Mouse (Mus musculus) cerebellum, postnatal 36 days (tissue): ENCODE results near the gene Sipa1l2.
"Not testable (repeated sequence)": the region's sequence is repeated elsewhere in the genome, so short reads cannot be mapped to it uniquely, and the experiment has no call there.

Experiments used
- DNase-seq, 2 experiments: peaks; one replicate each; pipeline ENCODE4 v3.0.0; 2021 to 2022; ENCODE audit warnings: mixed read lengths in 2 of 2

Sipa1l2 gene

GRCm38 (mm10) chr8:125533709-125534108 is 35.9 kb downstream of the Sipa1l2 start:
- DNase-seq: no peak

GRCm38 (mm10) chr8:125532953-125533352 is 36.7 kb downstream of the Sipa1l2 start:
- DNase-seq: no peak

GRCm38 (mm10) chr8:125532177-125532576 is 37.4 kb downstream of the Sipa1l2 start:
- no peak for DNase-seq

- no peak for DNase-seq
These were observed 38.0 kb downstream of the Sipa1l2 start for GRCm38 (mm10) chr8:125531640-125532039.

- no peak for DNase-seq
These were observed 38.5 kb downstream of the Sipa1l2 start for GRCm38 (mm10) chr8:125531088-125531438.

DNA sequence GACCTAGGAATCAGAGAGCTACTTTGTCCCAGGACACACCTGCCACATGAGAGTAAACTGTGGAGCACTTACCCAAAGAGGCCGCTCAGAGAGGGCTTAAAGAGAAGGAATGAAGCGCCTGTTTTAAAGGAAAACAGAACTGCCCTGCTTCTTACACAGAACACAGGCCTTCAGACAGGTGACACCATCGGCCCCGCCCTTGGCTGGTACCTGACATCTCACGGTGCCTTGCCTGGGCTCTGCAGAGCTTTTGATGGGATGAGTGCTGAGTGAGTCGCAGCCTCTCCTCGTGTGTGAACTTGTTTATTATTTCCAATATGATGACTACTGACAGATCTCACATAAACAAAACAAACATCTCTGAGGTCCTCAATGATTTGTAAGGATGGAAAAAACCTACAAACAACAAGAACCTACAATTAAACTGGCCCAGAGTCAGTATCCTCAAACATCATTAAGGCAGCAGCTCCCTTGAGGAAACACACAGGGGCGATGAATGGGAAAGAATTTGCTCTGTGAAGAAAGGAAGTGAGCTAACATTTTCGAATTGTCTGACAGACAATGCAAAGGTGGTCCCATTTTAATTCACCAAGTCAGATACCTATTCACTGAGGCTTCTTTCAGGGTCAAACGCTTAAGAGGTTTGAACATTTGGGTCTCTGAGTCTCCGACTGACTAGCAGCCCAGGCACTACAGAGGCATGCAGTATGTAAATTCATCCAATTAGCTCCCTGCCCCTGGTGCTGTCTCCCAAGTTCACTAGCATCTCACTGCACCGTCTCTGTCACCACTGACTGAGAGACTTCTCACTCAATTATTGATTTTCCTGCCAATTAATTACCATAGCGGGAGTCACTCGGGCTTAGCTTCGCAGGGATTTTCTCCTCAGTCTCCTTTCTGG is 39.2 kb downstream of the Sipa1l2 start:
- no peak for DNase-seq

- DNase-seq: no peak
These were observed 40.6 kb downstream of the Sipa1l2 start for GRCm38 (mm10) chr8:125529019-125529418.

- DNase-seq: no peak
These were observed 41.7 kb downstream of the Sipa1l2 start for GRCm38 (mm10) chr8:125527941-125528340.

DNA sequence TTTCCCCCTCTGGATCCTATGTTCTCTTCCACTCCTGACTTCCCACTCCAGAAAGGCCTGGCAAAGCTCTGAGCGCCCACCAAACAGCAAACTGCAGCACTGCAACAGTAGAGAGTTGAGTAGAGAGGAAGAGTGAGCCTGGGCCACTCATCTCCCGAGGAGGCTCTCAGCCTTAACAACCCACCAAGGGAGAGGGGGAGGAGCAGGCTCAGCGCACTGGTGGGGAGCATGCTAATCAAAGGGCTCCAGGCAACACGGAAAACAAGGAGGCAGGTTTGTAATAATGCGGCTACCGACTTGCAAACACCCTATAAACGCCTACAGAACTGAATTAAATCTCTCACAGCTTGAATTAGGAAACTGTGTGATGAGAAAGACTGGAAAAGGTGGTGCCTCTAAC is 42.6 kb downstream of the Sipa1l2 start:
- DNase-seq: no peak

GRCm38 (mm10) chr8:125526582-125526981 is 43.0 kb downstream of the Sipa1l2 start:
- no peak for DNase-seq

- no peak for DNase-seq
These were observed 45.1 kb downstream of the Sipa1l2 start for GRCm38 (mm10) chr8:125524479-125524878.

DNA sequence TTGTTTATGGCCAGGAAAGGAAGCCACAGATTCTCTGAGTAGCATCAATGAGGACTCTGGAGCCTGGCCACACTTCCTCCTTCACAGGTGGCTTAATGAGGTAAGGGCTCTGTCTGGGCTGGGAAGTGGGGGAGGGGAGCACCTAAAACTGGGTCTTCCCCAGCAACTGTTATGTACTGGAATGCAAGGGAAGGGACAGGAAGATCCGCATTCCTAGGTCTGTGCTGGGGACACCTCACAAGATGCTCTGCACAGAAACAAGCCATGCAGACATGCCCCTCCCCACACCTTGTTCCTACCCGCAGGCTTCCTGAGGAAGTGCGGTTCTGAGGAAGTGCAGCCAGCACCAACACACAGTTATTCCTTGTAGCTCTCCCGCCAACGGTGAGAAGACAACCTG is 46.4 kb downstream of the Sipa1l2 start:
- DNase-seq: peak in 1 of 2 experiments; percentile 48

- DNase-seq: no peak
These were observed 47.5 kb downstream of the Sipa1l2 start for GRCm38 (mm10) chr8:125522151-125522550.

DNA sequence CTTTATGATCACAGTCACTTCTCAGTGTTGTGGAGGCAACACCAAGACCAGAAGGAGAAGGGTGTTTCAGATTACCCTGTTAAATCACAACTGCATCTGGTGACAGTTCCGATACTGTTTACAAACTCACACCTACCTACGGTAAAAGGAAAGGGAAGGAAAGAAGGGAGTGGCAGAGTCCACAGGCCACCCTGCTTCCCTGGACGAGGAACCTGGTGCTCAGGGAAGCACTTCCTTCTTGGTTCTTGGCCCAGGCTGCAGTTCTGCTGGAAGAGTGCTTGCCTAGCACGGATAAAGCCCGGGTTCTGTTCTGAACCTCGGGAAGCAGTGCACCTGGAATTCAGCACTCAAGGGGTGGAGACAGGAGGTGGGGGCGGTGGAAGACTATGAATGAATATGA is 48.5 kb downstream of the Sipa1l2 start:
- DNase-seq: no peak

DNA sequence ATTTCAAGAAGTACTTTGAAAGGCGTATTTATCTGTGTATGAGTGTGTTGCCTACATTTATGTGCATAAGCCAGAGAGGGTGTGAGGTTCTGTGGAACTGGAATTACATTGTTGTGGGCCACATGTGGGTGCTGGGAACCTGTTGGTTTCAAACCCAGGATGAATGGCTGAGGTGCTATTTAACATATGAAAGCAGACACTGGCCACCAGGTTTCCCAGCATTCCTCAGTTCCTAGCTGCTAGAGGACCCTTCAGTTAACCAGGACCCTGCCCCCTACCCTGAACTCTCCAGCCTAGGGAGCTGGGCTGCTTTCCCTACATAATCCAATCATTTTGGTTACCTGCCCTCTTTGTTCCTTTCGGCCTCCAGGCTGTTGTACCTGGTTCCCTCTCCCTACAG is 49.3 kb downstream of the Sipa1l2 start:
- DNase-seq: not testable (repeated sequence)

DNA sequence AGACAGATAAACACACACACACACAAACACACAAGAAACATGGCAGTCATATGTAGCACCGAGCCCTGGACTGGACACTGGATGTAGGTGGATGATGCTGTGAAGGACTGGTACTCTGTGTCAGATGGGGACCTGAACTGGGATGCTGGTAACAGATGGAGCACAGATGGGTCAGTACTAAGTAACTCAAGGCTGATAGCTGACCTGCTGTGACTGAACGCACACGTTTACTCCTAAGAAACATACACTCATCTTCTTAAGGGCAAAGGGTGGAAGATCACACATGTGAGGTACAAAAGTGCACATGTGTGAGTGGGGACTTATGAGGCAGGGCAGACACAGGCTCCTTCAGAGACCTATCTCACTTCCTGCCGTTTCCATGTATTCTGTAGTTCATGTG is 50.7 kb downstream of the Sipa1l2 start:
- peak; percentile 46 to 60 for DNase-seq

GRCm38 (mm10) chr8:125518301-125518700 is 51.3 kb downstream of the Sipa1l2 start:
- no peak for DNase-seq

DNA sequence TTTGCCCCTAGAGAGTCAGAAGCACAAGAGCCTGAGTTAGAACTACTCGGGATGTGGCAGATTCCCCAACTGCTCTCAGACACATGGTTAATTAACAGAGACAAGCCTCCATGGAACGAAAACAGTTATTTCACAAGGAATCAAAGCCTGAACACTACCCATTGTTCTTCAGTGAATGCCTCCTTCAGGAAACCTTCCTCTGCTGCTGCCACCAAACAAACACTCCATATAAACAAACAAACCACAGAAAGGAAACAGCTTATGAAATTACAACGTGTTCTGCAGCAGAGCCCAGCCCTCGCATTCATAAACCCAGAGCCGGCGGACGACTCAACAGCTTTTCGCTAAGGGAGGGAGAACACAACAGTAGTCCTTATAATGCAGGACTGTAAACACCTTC is 52.2 kb downstream of the Sipa1l2 start:
- DNase-seq: no peak

DNA sequence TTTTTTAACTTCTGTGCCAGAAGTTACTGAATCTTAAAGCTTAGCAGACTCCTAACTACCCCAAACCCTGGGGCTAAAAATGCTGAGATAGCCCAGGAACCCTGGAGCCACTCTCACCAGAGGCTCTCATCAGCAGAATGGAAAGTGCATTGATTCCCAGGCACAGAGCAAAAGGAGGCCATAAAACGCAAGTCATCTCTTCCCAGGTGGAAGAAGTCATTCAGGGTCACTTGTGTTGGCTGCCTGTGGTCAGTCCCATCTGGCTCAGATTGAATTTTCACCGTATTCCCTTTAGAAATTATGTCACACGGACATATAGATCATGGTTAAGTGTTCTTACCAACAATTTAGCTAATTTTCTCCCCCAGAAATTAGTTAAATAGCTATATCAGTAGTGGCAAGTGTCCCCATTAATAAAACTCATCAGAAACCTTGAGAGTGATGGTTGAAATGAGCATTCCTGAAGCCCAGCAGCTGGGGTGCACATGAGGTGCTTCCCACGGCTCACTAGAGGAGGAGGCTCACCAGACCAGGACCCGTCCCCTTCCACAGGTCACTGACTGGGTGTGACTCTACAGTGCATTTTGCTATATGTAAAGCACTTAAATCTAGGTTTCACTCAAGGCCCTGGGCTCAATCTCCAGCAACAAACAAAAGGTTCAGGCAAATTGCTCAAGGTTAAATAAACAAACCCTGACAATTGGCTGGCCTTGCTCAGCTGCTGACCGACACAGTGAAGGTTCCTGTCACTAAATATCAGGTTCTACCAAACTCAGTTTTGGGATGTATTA is 53.3 kb downstream of the Sipa1l2 start:
- DNase-seq: no peak

GRCm38 (mm10) chr8:125515665-125516064 is 53.9 kb downstream of the Sipa1l2 start:
- DNase-seq: no peak

DNA sequence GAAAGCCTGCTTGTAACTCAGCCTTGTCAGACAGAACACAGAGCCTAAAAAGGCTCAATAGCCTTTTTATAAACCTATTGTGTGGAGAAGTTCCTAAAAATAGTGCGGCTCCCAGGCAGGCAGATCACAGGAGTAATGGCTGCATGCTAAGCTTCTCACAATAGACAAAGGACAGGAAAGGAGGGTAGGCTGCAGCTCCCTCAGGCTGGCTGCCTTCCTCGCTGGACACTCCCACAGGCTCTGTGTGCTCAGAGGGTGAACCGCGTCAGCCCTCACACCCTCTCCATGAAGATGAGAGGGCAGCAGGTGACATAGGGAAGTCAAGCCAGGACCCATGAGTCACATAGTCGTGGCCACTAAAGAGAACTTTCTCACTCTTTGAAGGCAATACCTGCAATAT is 55.7 kb downstream of the Sipa1l2 start:
- no peak for DNase-seq

DNA sequence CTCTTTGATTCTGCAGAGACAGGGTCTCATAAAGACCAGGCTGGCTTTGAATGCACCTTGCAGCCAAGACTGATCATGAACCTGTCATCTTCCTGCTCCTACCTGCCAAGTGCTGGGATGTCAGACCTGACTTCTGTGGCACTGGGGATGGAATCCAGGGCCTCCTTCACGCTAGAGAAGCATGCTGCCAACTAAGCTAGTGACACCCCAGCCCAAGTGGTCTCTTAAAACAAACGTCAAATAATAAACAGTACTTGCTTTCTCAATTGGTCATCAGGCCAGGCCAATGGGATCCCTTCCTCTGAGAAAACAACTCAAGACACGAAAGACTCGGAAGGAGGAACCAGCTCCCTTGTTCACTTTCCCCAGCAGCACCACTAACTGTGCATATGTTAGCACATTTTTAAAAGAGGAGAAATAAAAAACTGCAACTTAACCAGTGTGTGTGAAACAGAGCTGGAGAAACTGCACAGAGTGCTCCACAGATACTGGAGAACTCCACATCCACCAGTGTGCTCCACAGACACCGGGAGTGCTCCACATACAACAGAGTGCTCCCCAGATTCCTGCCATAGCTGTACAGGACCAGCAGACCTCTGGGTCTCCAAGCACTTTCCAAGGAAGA is 56.3 kb downstream of the Sipa1l2 start:
- DNase-seq: no peak

DNA sequence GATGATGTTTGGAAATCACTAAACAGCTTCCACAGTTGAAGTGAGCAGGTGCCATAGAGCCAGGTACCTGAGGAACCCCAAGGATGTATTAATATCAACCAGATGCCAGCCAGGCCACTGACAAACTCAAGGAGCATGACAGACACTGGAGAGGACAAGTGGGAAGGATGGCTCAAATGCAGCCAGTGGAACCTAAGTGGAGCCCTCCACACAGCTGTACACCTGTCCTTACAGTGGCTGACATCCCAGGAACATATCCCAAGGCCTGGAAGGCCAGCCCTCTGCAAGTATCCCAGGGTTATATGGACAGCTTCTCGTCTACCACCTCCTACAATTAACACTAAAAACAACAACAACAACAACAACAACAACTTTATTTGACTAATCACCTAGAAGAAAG is 57.0 kb downstream of the Sipa1l2 start:
- DNase-seq: no peak
